13 mouse cellular contexts compared by ENCODE assay signal in the genomic region with DNA sequence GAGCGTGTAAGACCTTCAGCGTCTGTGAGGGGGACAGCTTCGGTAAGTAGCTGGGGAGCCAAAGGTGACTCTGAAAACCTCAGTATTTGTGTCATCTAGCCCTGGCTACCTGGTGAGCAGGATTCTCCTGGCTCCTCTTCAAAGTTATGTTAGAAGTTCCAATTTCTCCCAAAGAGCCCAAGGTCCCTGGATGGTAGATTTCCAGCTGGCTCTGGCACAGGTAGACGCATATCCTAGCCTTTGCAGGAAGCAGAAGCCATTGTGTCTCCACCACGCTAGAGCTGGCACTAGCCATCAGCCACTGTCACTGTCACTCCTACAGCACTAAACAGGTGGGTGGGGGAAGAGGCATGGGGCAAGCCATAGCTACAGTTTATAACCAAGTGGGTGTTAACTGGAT.
"Had no signal": no experiment of that assay in that cellular context is flagged by ENCODE, and none has a peak within 500 bp of the region (broad histone marks: within the 10 kb centered on the region; RNA-seq: fewer than 3 reads in every experiment).

No protein-coding gene starts in this region.

- DNase-seq: gastrocnemius, adult 2 months; gastrocnemius, postnatal 10 days; gastrocnemius, postnatal 25 days; heart, adult 18-20 months; heart, postnatal 10 days; heart, postnatal 4 days; kidney, adult 18-20 months; kidney, adult 8-10 months; kidney, postnatal 10 days; kidney, postnatal 25 days; kidney, postnatal 4 days; liver, embryonic 13.5 days; liver, postnatal 0 days had no signal
